Mouse (Mus musculus): Measurements from ENCODE around the gene Ccdc74a.
A peak's percentile ranks its signal among the peaks of the same experiment; 100 is the strongest.
"Not testable (repeated sequence)": the region's sequence is repeated elsewhere in the genome, so short reads cannot be mapped to it uniquely, and the experiment has no call there.

Gene Ccdc74a

GRCm38 (mm10) chr16:17646310-17647114 lies at the start of gene Ccdc74a:
TSS of gene Ccdc74a (plus strand) at chr16:17646470.
- DNase-seq: peak; percentile 79 to 92

GRCm38 (mm10) chr16:17600944-17601562 lies 45.2 kb upstream of the Ccdc74a start:
- no peak for DNase-seq

GRCm38 (mm10) chr16:17604941-17605340 lies 41.3 kb upstream of the Ccdc74a start:
- no peak for DNase-seq

- DNase-seq: no peak
These were observed 40.6 kb upstream of the Ccdc74a start for GRCm38 (mm10) chr16:17605684-17606083.

- DNase-seq: no peak
These were observed 34.9 kb upstream of the Ccdc74a start for GRCm38 (mm10) chr16:17611383-17611782.

GRCm38 (mm10) chr16:17614740-17615139 lies 31.5 kb upstream of the Ccdc74a start:
- not testable (repeated sequence) for DNase-seq

- DNase-seq: no peak
These were observed 30.1 kb upstream of the Ccdc74a start for GRCm38 (mm10) chr16:17616212-17616611.

GRCm38 (mm10) chr16:17617922-17618565 lies 28.2 kb upstream of the Ccdc74a start:
- DNase-seq: peak; percentile 65 to 69

- DNase-seq: peak; percentile 91 to 95
These were observed 26.8 kb upstream of the Ccdc74a start, which contains the start of gene Smpd4 for GRCm38 (mm10) chr16:17619198-17620105. TSS of gene Smpd4 (plus strand) at chr16:17619354.

- no peak for DNase-seq
These were observed 24.3 kb upstream of the Ccdc74a start for GRCm38 (mm10) chr16:17621936-17622335.

GRCm38 (mm10) chr16:17625488-17626268 lies 20.6 kb upstream of the Ccdc74a start:
- DNase-seq: no peak

GRCm38 (mm10) chr16:17626269-17626555 lies 20.1 kb upstream of the Ccdc74a start:
- DNase-seq: no peak

GRCm38 (mm10) chr16:17632580-17632979 lies 13.7 kb upstream of the Ccdc74a start:
- no peak for DNase-seq

GRCm38 (mm10) chr16:17633481-17634181 lies 12.6 kb upstream of the Ccdc74a start:
- DNase-seq: no peak

- no peak for DNase-seq
These were observed 9.4 kb upstream of the Ccdc74a start for GRCm38 (mm10) chr16:17636904-17637303.

GRCm38 (mm10) chr16:17637610-17638009 lies 8.7 kb upstream of the Ccdc74a start:
- DNase-seq: no peak

- no peak for DNase-seq
These were observed 8.1 kb upstream of the Ccdc74a start for GRCm38 (mm10) chr16:17638036-17638628.

GRCm38 (mm10) chr16:17639081-17639480 lies 7.2 kb upstream of the Ccdc74a start:
- DNase-seq: no peak

GRCm38 (mm10) chr16:17639951-17640350 lies 6.3 kb upstream of the Ccdc74a start:
- no peak for DNase-seq

GRCm38 (mm10) chr16:17640706-17641105 lies 5.6 kb upstream of the Ccdc74a start:
- DNase-seq: no peak

GRCm38 (mm10) chr16:17641301-17641700 lies 5.0 kb upstream of the Ccdc74a start:
- DNase-seq: peak; percentile 44 to 70

All from kidney, postnatal 25 days (tissue).